Mouse (Mus musculus): ENCODE measurements around the gene Cyp2c39. TPM values are rescaled to one million over a fixed set of nuclear protein-coding genes. Genes with fewer than 3 reads are reported as not detected.
"Not testable (repeated sequence)": the region's sequence is repeated elsewhere in the genome, so short reads cannot be mapped to it uniquely, and the experiment has no call there.

The Cyp2c39 gene
- polyA plus RNA-seq (2014; fragmentation: Nextera tagmentation; extraction: Ambion mirVana), result not detected in 2 replicates

- Histone ChIP-seq H3K27me3 (replicated peaks; ENCODE audit: control insufficient read depth, insufficient read depth, low read length) (no peaks in the 10 kb centered on the region), H3K9me3 (ENCODE audit: control insufficient read depth, low read length) (no peaks in the 10 kb centered on the region), H3K4me2 (ENCODE audit: low read length) (no peak within 1 kb of the TSS), H3K27ac (ENCODE audit: low read depth) (no peak within 1 kb of the TSS), H3K4me1 (replicated peaks; ENCODE audit: control insufficient read depth, insufficient read depth, low read length) (no peaks in the 10 kb centered on the region), H3K9ac (ENCODE audit: low read length) (no peak within 1 kb of the TSS), H3K4me3 (ENCODE audit: low read depth, low read length) (no peak within 1 kb of the TSS), H3K36me3 (ENCODE audit: control insufficient read depth, insufficient read depth, low read length) (no peaks in the 10 kb centered on the region)
- 72% methylated on average over 4 of the region's 4 CpGs for WGBS
- no peak for ATAC-seq (replicated peaks; ENCODE audit: low FRiP score, low TSS enrichment, low read depth)
- DNase-seq (ENCODE audit: low spot score), result no peak
These were observed at the start of gene Cyp2c39 for GRCm38 (mm10) chr19:39510534-39510933. TSS of gene Cyp2c39 (plus strand) at chr19:39510862.

GRCm38 (mm10) chr19:39462941-39463340 lies 47.7 kb upstream of the Cyp2c39 start, which contains the start of gene Cyp2c38:
TSS of gene Cyp2c38 (minus strand) at chr19:39463075.
- Histone ChIP-seq H3K4me2 (ENCODE audit: low read length) (no peak within 1 kb of the TSS), H3K27ac (ENCODE audit: low read depth) (no peak within 1 kb of the TSS), H3K4me1 (replicated peaks; ENCODE audit: control insufficient read depth, insufficient read depth, low read length) (no peaks in the 10 kb centered on the region), H3K36me3 (ENCODE audit: control insufficient read depth, insufficient read depth, low read length) (no peaks in the 10 kb centered on the region), H3K4me3 (ENCODE audit: low read depth, low read length) (no peak within 1 kb of the TSS), H3K9ac (ENCODE audit: low read length) (no peak within 1 kb of the TSS), H3K27me3 (replicated peaks; ENCODE audit: control insufficient read depth, insufficient read depth, low read length) (no peaks in the 10 kb centered on the region), H3K9me3 (ENCODE audit: control insufficient read depth, low read length) (no peaks in the 10 kb centered on the region)
- DNase-seq (ENCODE audit: low spot score), result no peak
- no peak for ATAC-seq (replicated peaks; ENCODE audit: low FRiP score, low TSS enrichment, low read depth)
- WGBS, result 85% methylated on average over 1 of the region's 1 CpGs

GRCm38 (mm10) chr19:39463923-39464322 lies 46.7 kb upstream of the Cyp2c39 start:
- no peak overlapping the region for H3K4me2 ChIP-seq (ENCODE audit: low read length)
- no peaks in the 10 kb centered on the region for H3K27me3 ChIP-seq (replicated peaks; ENCODE audit: control insufficient read depth, insufficient read depth, low read length)
- ATAC-seq (replicated peaks; ENCODE audit: low FRiP score, low TSS enrichment, low read depth), result no peak
- no peaks in the 10 kb centered on the region for H3K9me3 ChIP-seq (ENCODE audit: control insufficient read depth, low read length)
- no peak overlapping the region for H3K27ac ChIP-seq (ENCODE audit: low read depth)
- no peak overlapping the region for H3K4me3 ChIP-seq (ENCODE audit: low read depth, low read length)
- no peak for DNase-seq (ENCODE audit: low spot score)
- H3K9ac ChIP-seq (ENCODE audit: low read length), result no peak overlapping the region
- H3K4me1 ChIP-seq (replicated peaks; ENCODE audit: control insufficient read depth, insufficient read depth, low read length), result no peaks in the 10 kb centered on the region
- no peaks in the 10 kb centered on the region for H3K36me3 ChIP-seq (ENCODE audit: control insufficient read depth, insufficient read depth, low read length)

- not testable (repeated sequence) for H3K4me2 ChIP-seq (ENCODE audit: low read length); H3K36me3 ChIP-seq (ENCODE audit: control insufficient read depth, insufficient read depth, low read length); H3K27ac ChIP-seq (ENCODE audit: low read depth); H3K9me3 ChIP-seq (ENCODE audit: control insufficient read depth, low read length); H3K4me1 ChIP-seq (replicated peaks; ENCODE audit: control insufficient read depth, insufficient read depth, low read length); DNase-seq (ENCODE audit: low spot score); H3K4me3 ChIP-seq (ENCODE audit: low read depth, low read length); H3K27me3 ChIP-seq (replicated peaks; ENCODE audit: control insufficient read depth, insufficient read depth, low read length); H3K9ac ChIP-seq (ENCODE audit: low read length); ATAC-seq (replicated peaks; ENCODE audit: low FRiP score, low TSS enrichment, low read depth)
- WGBS, result 95% methylated on average over 1 of the region's 1 CpGs
These were observed 26.7 kb upstream of the Cyp2c39 start for GRCm38 (mm10) chr19:39483961-39484360.

DNA sequence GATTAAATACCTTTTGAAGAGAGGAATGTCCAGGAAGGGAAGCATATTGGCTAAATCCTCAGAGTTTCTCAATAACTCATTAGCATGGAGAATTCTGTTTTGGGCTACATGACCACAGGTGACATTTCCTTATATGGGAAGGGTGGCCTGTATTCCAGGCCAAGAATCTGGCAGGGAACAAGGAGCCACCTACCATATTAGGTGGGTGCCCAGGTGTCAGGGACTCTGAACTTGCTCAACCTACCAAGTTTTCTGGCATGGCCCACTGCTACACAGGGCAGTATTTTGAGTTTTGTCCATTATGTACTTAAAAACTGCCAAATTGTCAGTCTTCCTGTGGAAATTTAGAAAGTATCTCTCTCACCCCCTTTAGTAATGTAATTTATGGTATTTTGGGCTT lies 4.3 kb upstream of the Cyp2c39 start:
- no peak overlapping the region for H3K4me2 ChIP-seq (ENCODE audit: low read length)
- no peaks in the 10 kb centered on the region for H3K4me1 ChIP-seq (replicated peaks; ENCODE audit: control insufficient read depth, insufficient read depth, low read length)
- DNase-seq (ENCODE audit: low spot score) (no peak), ATAC-seq (replicated peaks; ENCODE audit: low FRiP score, low TSS enrichment, low read depth) (no peak)
- H3K27ac ChIP-seq (ENCODE audit: low read depth), result no peak overlapping the region
- no peak overlapping the region for H3K4me3 ChIP-seq (ENCODE audit: low read depth, low read length)
- H3K27me3 ChIP-seq (replicated peaks; ENCODE audit: control insufficient read depth, insufficient read depth, low read length), result no peaks in the 10 kb centered on the region
- H3K9me3 ChIP-seq (ENCODE audit: control insufficient read depth, low read length), result no peaks in the 10 kb centered on the region
- no peak overlapping the region for H3K9ac ChIP-seq (ENCODE audit: low read length)
- no peaks in the 10 kb centered on the region for H3K36me3 ChIP-seq (ENCODE audit: control insufficient read depth, insufficient read depth, low read length)

GRCm38 (mm10) chr19:39509533-39509932 lies 1.1 kb upstream of the Cyp2c39 start:
- no peak for ATAC-seq (replicated peaks; ENCODE audit: low FRiP score, low TSS enrichment, low read depth)
- WGBS, result 74% methylated on average over 1 of the region's 1 CpGs

More at GRCm38 (mm10) chr19:39509533-39509932, 1.1 kb upstream of the Cyp2c39 start:
- Histone ChIP-seq H3K27ac (ENCODE audit: low read depth) (no peak overlapping the region), H3K9me3 (ENCODE audit: control insufficient read depth, low read length) (no peaks in the 10 kb centered on the region), H3K27me3 (replicated peaks; ENCODE audit: control insufficient read depth, insufficient read depth, low read length) (no peaks in the 10 kb centered on the region), H3K36me3 (ENCODE audit: control insufficient read depth, insufficient read depth, low read length) (no peaks in the 10 kb centered on the region), H3K9ac (ENCODE audit: low read length) (no peak overlapping the region), H3K4me1 (replicated peaks; ENCODE audit: control insufficient read depth, insufficient read depth, low read length) (no peaks in the 10 kb centered on the region), H3K4me3 (ENCODE audit: low read depth, low read length) (no peak overlapping the region), H3K4me2 (ENCODE audit: low read length) (no peak overlapping the region)
- no peak for DNase-seq (ENCODE audit: low spot score)

Other genes with a start within 250 kb of the Cyp2c39 start
- gene Cyp2c29, start 241.5 kb upstream of the Cyp2c39 start, polyA plus RNA-seq (2014; fragmentation: Nextera tagmentation; extraction: Ambion mirVana), result not detected in 2 replicates
- gene Cyp2c38, start 47.8 kb upstream of the Cyp2c39 start, polyA plus RNA-seq (2014; fragmentation: Nextera tagmentation; extraction: Ambion mirVana), result not detected in 2 replicates
- gene Cyp2c67, start 138.2 kb downstream of the Cyp2c39 start, polyA plus RNA-seq (2014; fragmentation: Nextera tagmentation; extraction: Ambion mirVana), result 0.43 and 0.54 TPM in 2 replicates
- 20.5 and 24.0 TPM in 2 replicates for gene Cyp2c68, start 230.2 kb downstream of the Cyp2c39 start, polyA plus RNA-seq (2014; fragmentation: Nextera tagmentation; extraction: Ambion mirVana)